Mouse (Mus musculus): ENCODE measurements around the gene Acnat2. TPM values are rescaled to one million over a fixed set of nuclear protein-coding genes. Genes with fewer than 3 reads are reported as not detected.
"Not testable (repeated sequence)": the region's sequence is repeated elsewhere in the genome, so short reads cannot be mapped to it uniquely, and the experiment has no call there.

The Acnat2 gene
- not detected in 2 replicates for polyA plus RNA-seq (2015; fragmentation: Nextera tagmentation; extraction: Ambion mirVana)

- H3K9ac ChIP-seq; H3K4me1 ChIP-seq; H3K9me3 ChIP-seq; H3K27me3 ChIP-seq (replicated peaks); H3K27ac ChIP-seq (replicated peaks); H3K4me3 ChIP-seq; ATAC-seq (ENCODE audit: extremely low read depth, insufficient number of reproducible peaks, low FRiP score, low TSS enrichment); H3K4me2 ChIP-seq; H3K36me3 ChIP-seq: not testable (repeated sequence)
- WGBS: 76% methylated on average over 5 of the region's 5 CpGs
Observed at GRCm38 (mm10) chr4:49407957-49408356, at the start of gene Acnat2. Gene Acnat2, minus strand, starts transcription at chr4:49408151.

DNA sequence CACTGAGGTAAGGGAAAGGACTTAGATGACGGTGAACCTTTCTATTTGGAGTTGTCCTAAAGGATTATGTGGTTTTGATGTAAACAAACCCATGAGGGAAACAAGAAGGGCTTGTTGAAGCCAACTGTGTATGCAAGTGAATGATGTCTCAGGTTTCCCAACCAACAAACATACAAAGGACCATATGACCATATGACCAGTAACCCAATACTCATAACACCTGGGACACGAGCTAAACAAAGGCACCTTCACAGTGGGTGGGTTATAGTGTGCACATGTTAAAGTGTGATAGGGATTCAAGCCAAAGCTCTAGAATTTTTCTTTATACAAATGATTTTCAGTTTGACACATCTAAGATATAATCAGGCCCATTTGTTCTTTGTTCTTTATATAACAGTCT is 48.2 kb upstream of the Acnat2 start:
- H3K4me3 ChIP-seq: no peak overlapping the region
- no peak overlapping the region for H3K27ac ChIP-seq (replicated peaks)
- H3K9me3 ChIP-seq: no peaks in the 10 kb centered on the region
- 60% methylated on average over 2 of the region's 2 CpGs for WGBS
- no peaks in the 10 kb centered on the region for H3K27me3 ChIP-seq (replicated peaks)
- no peak for ATAC-seq (ENCODE audit: extremely low read depth, insufficient number of reproducible peaks, low FRiP score, low TSS enrichment)
- no peaks in the 10 kb centered on the region for H3K36me3 ChIP-seq
- H3K9ac ChIP-seq: no peak overlapping the region
- H3K4me2 ChIP-seq: no peak overlapping the region
- H3K4me1 ChIP-seq: no peaks in the 10 kb centered on the region

GRCm38 (mm10) chr4:49451848-49452551 is 44.0 kb upstream of the Acnat2 start:
- Histone ChIP-seq H3K9ac (no peak overlapping the region), H3K4me3 (no peak overlapping the region), H3K9me3 (no peaks in the 10 kb centered on the region), H3K4me1 (no peaks in the 10 kb centered on the region), H3K27ac (replicated peaks) (no peak overlapping the region), H3K27me3 (replicated peaks) (no peaks in the 10 kb centered on the region), H3K4me2 (no peak overlapping the region), H3K36me3 (no peaks in the 10 kb centered on the region)
- ATAC-seq (ENCODE audit: extremely low read depth, insufficient number of reproducible peaks, low FRiP score, low TSS enrichment): no peak
- WGBS: 75% methylated on average over 1 of the region's 1 CpGs

GRCm38 (mm10) chr4:49451133-49451847 is 43.3 kb upstream of the Acnat2 start:
- not testable (repeated sequence) for H3K27ac ChIP-seq (replicated peaks); H3K4me2 ChIP-seq; H3K27me3 ChIP-seq (replicated peaks); H3K9me3 ChIP-seq; H3K9ac ChIP-seq; H3K36me3 ChIP-seq; H3K4me1 ChIP-seq; ATAC-seq (ENCODE audit: extremely low read depth, insufficient number of reproducible peaks, low FRiP score, low TSS enrichment); H3K4me3 ChIP-seq
- 79% methylated on average over 1 of the region's 1 CpGs for WGBS

- not testable (repeated sequence) for H3K4me1 ChIP-seq; H3K9ac ChIP-seq; H3K27me3 ChIP-seq (replicated peaks); ATAC-seq (ENCODE audit: extremely low read depth, insufficient number of reproducible peaks, low FRiP score, low TSS enrichment); H3K27ac ChIP-seq (replicated peaks); H3K4me2 ChIP-seq; H3K9me3 ChIP-seq; H3K36me3 ChIP-seq; H3K4me3 ChIP-seq
- WGBS: 84% methylated on average over 3 of the region's 3 CpGs
Observed at GRCm38 (mm10) chr4:49436968-49437367, 29.0 kb upstream of the Acnat2 start.

- not testable (repeated sequence) for H3K4me1 ChIP-seq; ATAC-seq (ENCODE audit: extremely low read depth, insufficient number of reproducible peaks, low FRiP score, low TSS enrichment); H3K27me3 ChIP-seq (replicated peaks); H3K27ac ChIP-seq (replicated peaks); H3K36me3 ChIP-seq; H3K9me3 ChIP-seq; H3K4me2 ChIP-seq; H3K4me3 ChIP-seq; H3K9ac ChIP-seq
- WGBS: 79% methylated on average over 2 of the region's 2 CpGs
Observed at GRCm38 (mm10) chr4:49410151-49410550, 2.2 kb upstream of the Acnat2 start.

GRCm38 (mm10) chr4:49386873-49387272 is 21.1 kb downstream of the Acnat2 start:
- Histone ChIP-seq H3K4me2 (no peak overlapping the region), H3K4me1 (no peaks in the 10 kb centered on the region), H3K9me3 (no peaks in the 10 kb centered on the region), H3K27me3 (replicated peaks) (no peaks in the 10 kb centered on the region), H3K27ac (replicated peaks) (no peak overlapping the region), H3K9ac (no peak overlapping the region), H3K4me3 (no peak overlapping the region), H3K36me3 (no peaks in the 10 kb centered on the region)
- WGBS: 36% methylated on average over 2 of the region's 2 CpGs
- ATAC-seq (ENCODE audit: extremely low read depth, insufficient number of reproducible peaks, low FRiP score, low TSS enrichment): no peak

DNA sequence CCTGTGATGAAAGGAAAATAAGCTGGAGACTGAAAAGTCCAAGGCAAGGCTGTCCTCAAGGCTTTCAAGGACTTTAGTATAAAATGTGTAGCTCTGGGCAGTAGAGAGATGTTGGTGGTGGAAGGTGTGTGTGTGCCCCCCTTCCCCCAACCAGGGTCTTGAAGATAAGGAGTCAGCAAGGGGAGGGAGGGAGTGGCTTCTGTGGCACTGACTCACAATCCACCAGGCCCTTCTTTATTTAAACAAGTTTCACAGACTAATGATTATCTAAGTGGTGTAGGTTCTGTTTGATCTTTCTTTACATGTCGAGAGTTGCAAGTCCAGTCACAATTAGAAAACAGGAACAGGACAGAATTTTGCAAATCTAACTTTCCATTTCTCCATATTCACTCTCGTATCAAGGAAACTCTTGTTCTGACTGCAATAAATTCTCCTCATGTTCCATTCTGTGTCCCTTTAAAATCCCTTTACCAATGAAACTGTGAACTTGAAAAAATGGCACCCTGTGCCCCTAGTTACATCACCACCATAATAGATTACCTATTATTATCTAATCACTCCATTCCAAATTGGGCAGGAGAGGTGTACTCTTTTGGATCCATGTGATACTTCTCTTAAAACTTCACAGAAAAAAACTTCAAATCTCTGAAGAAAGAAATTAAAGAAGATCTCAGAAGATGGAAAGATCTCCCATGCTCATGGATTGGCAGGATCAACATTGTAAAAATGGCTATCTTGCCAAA is 24.2 kb downstream of the Acnat2 start:
- not testable (repeated sequence) for H3K4me2 ChIP-seq; H3K27ac ChIP-seq (replicated peaks); H3K36me3 ChIP-seq; H3K27me3 ChIP-seq (replicated peaks); H3K4me1 ChIP-seq; H3K9ac ChIP-seq; ATAC-seq (ENCODE audit: extremely low read depth, insufficient number of reproducible peaks, low FRiP score, low TSS enrichment); H3K9me3 ChIP-seq; H3K4me3 ChIP-seq
- 59% methylated on average over 2 of the region's 2 CpGs for WGBS

DNA sequence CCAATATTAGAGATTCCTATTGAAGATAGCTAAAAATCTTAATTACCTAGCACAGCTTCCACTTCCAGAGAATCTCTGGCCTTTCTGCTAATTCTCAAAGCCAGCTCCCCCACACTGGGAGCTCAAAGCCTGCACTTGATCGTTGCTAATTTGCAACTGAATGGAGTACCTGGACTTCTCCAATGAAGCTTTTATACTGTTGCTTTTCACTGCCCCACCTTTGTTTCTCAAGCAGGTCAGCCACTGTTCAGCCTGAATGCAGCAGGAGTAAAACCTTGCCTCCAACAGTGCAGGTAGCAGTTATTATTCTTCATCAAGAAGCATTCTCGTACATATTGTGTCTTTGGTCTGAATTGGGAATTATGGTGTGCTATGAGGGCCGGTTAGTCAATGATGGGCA is 39.9 kb downstream of the Acnat2 start:
- H3K4me2 ChIP-seq; ATAC-seq (ENCODE audit: extremely low read depth, insufficient number of reproducible peaks, low FRiP score, low TSS enrichment); H3K4me3 ChIP-seq; H3K27ac ChIP-seq (replicated peaks); H3K27me3 ChIP-seq (replicated peaks); H3K36me3 ChIP-seq; H3K9ac ChIP-seq; H3K4me1 ChIP-seq: not testable (repeated sequence)
- H3K9me3 ChIP-seq: peaks cover 24% of the 10 kb centered on the region
- 80% methylated on average over 3 of the region's 3 CpGs for WGBS

GRCm38 (mm10) chr4:49357097-49357496 is 50.9 kb downstream of the Acnat2 start:
- Histone ChIP-seq H3K4me3 (no peak overlapping the region), H3K4me2 (no peak overlapping the region), H3K4me1 (no peaks in the 10 kb centered on the region), H3K27ac (replicated peaks) (no peak overlapping the region), H3K27me3 (replicated peaks) (no peaks in the 10 kb centered on the region), H3K36me3 (no peaks in the 10 kb centered on the region), H3K9me3 (no peaks in the 10 kb centered on the region; the same call in 1 of the 2 replicates), H3K9ac (no peak overlapping the region)
- ATAC-seq (ENCODE audit: extremely low read depth, insufficient number of reproducible peaks, low FRiP score, low TSS enrichment): no peak
- WGBS: 61% methylated on average over 2 of the region's 2 CpGs

GRCm38 (mm10) chr4:49350470-49350869 is 57.5 kb downstream of the Acnat2 start:
- Histone ChIP-seq H3K27ac (replicated peaks) (no peak overlapping the region), H3K36me3 (no peaks in the 10 kb centered on the region), H3K27me3 (replicated peaks) (no peaks in the 10 kb centered on the region), H3K4me1 (no peaks in the 10 kb centered on the region), H3K4me2 (no peak overlapping the region), H3K4me3 (no peak overlapping the region), H3K9me3 (no peaks in the 10 kb centered on the region), H3K9ac (no peak overlapping the region)
- WGBS: 85% methylated on average over 4 of the region's 4 CpGs
- ATAC-seq (ENCODE audit: extremely low read depth, insufficient number of reproducible peaks, low FRiP score, low TSS enrichment): no peak
